Mouse (Mus musculus): ENCODE measurements around the gene Gm49510. TPM values are rescaled to one million over a fixed set of nuclear protein-coding genes. Genes with fewer than 3 reads are reported as not detected.

The Gm49510 gene
- polyA plus RNA-seq, 1 experiment from 2014 or later = 0.22 TPM

- 0 out of 2 replicates have a peak overlapping the region, but pooled peaks have one; percentile 6 for H3K4me3 ChIP-seq (ENCODE audit: low read depth, low read length)
- H3K9ac ChIP-seq (ENCODE audit: low read depth, low read length) = no peak overlapping the region
- 81% methylated on average over 12 of the region's 12 CpGs for WGBS (ENCODE audit: insufficient replicate concordance)
- H3K27ac ChIP-seq (ENCODE audit: low read length) = no peak overlapping the region
- peaks cover 40% of the 10 kb centered on the region for H3K4me1 ChIP-seq (ENCODE audit: control insufficient read depth, low read depth, low read length)
- ATAC-seq (ENCODE audit: low read depth) = no peak
- peak overlapping the region; percentile 4; the same call in 1 of the 2 replicates for H3K4me2 ChIP-seq (ENCODE audit: low read depth, low read length)
- no peaks in the 10 kb centered on the region; the same call in none of the 2 replicates for H3K36me3 ChIP-seq (ENCODE audit: control insufficient read depth, insufficient read depth)
- H3K27me3 ChIP-seq (ENCODE audit: control insufficient read depth, insufficient read depth, low read depth, low read length) = no peaks in the 10 kb centered on the region
- H3K9me3 ChIP-seq (replicated peaks; ENCODE audit: control insufficient read depth, low read length) = no peaks in the 10 kb centered on the region
Observed at GRCm38 (mm10) chr15:78916052-78916826, 16.8 kb downstream of the Gm49510 start.

DNA sequence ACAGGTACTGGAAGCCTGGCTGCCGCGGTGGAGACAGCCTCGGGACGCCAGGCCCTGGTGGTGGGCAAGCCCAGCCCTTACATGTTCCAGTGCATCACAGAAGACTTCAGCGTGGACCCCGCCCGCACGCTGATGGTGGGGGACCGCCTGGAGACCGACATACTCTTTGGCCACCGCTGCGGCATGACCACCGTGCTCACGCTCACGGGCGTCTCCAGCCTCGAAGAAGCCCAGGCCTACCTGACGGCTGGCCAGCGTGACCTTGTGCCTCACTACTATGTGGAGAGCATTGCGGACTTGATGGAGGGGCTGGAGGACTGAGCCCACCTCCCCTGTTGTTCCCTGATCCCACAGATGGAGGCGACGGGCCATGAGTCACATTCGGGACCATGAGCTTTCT is 18.7 kb downstream of the Gm49510 start:
- H3K9ac ChIP-seq (ENCODE audit: low read depth, low read length) = no peak overlapping the region
- H3K27me3 ChIP-seq (ENCODE audit: control insufficient read depth, insufficient read depth, low read depth, low read length) = no peaks in the 10 kb centered on the region
- H3K36me3 ChIP-seq (ENCODE audit: control insufficient read depth, insufficient read depth) = no peaks in the 10 kb centered on the region
- 90% methylated on average over 23 of the region's 23 CpGs for WGBS (ENCODE audit: insufficient replicate concordance)
- no peaks in the 10 kb centered on the region for H3K9me3 ChIP-seq (replicated peaks; ENCODE audit: control insufficient read depth, low read length)
- peaks cover 49% of the 10 kb centered on the region for H3K4me1 ChIP-seq (ENCODE audit: control insufficient read depth, low read depth, low read length)
- no peak overlapping the region for H3K4me2 ChIP-seq (ENCODE audit: low read depth, low read length)
- no peak for ATAC-seq (ENCODE audit: low read depth)
- H3K27ac ChIP-seq (ENCODE audit: low read length) = no peak overlapping the region
- no peak overlapping the region for H3K4me3 ChIP-seq (ENCODE audit: low read depth, low read length)

GRCm38 (mm10) chr15:78919914-78920313 is 20.4 kb downstream of the Gm49510 start:
- no peaks in the 10 kb centered on the region for H3K36me3 ChIP-seq (ENCODE audit: control insufficient read depth, insufficient read depth)
- H3K9me3 ChIP-seq (replicated peaks; ENCODE audit: control insufficient read depth, low read length) = no peaks in the 10 kb centered on the region
- ATAC-seq (ENCODE audit: low read depth) = no peak
- no peak overlapping the region for H3K9ac ChIP-seq (ENCODE audit: low read depth, low read length)
- H3K4me3 ChIP-seq (ENCODE audit: low read depth, low read length) = no peak overlapping the region
- 73% methylated on average over 12 of the region's 12 CpGs for WGBS (ENCODE audit: insufficient replicate concordance)
- H3K4me1 ChIP-seq (ENCODE audit: control insufficient read depth, low read depth, low read length) = peaks cover 49% of the 10 kb centered on the region
- H3K27me3 ChIP-seq (ENCODE audit: control insufficient read depth, insufficient read depth, low read depth, low read length) = no peaks in the 10 kb centered on the region
- H3K27ac ChIP-seq (ENCODE audit: low read length) = no peak overlapping the region
- H3K4me2 ChIP-seq (ENCODE audit: low read depth, low read length) = no peak overlapping the region

- Histone ChIP-seq H3K36me3 (ENCODE audit: control insufficient read depth, insufficient read depth) (no peaks in the 10 kb centered on the region), H3K9ac (ENCODE audit: low read depth, low read length) (peak overlapping the region; percentile 71)
- WGBS (ENCODE audit: insufficient replicate concordance) = 20% methylated on average over 7 of the region's 7 CpGs
Observed at GRCm38 (mm10) chr15:78922700-78923099, 23.2 kb downstream of the Gm49510 start.

GRCm38 (mm10) chr15:78923585-78923984 is 24.1 kb downstream of the Gm49510 start:
- H3K27me3 ChIP-seq (ENCODE audit: control insufficient read depth, insufficient read depth, low read depth, low read length) = no peaks in the 10 kb centered on the region
- no peaks in the 10 kb centered on the region for H3K36me3 ChIP-seq (ENCODE audit: control insufficient read depth, insufficient read depth)
- H3K27ac ChIP-seq (ENCODE audit: low read length) = peak overlapping the region; percentile 97
- H3K9ac ChIP-seq (ENCODE audit: low read depth, low read length) = peak overlapping the region; percentile 71
- peak overlapping the region; percentile 52 for H3K4me3 ChIP-seq (ENCODE audit: low read depth, low read length)
- WGBS (ENCODE audit: insufficient replicate concordance) = 14% methylated on average over 6 of the region's 6 CpGs
- peaks cover 71% of the 10 kb centered on the region for H3K4me1 ChIP-seq (ENCODE audit: control insufficient read depth, low read depth, low read length)
- peak; percentile 76 for ATAC-seq (ENCODE audit: low read depth)
- peak overlapping the region; percentile 58 for H3K4me2 ChIP-seq (ENCODE audit: low read depth, low read length)
- no peaks in the 10 kb centered on the region for H3K9me3 ChIP-seq (replicated peaks; ENCODE audit: control insufficient read depth, low read length)

More at GRCm38 (mm10) chr15:78922700-78923099, 23.2 kb downstream of the Gm49510 start:
- Histone ChIP-seq H3K4me3 (ENCODE audit: low read depth, low read length) (peak overlapping the region; percentile 52), H3K4me1 (ENCODE audit: control insufficient read depth, low read depth, low read length) (peaks cover 62% of the 10 kb centered on the region), H3K27me3 (ENCODE audit: control insufficient read depth, insufficient read depth, low read depth, low read length) (no peaks in the 10 kb centered on the region), H3K9me3 (replicated peaks; ENCODE audit: control insufficient read depth, low read length) (no peaks in the 10 kb centered on the region), H3K27ac (ENCODE audit: low read length) (peak overlapping the region; percentile 97), H3K4me2 (ENCODE audit: low read depth, low read length) (peak overlapping the region; percentile 58)
- ATAC-seq (ENCODE audit: low read depth) = peak; percentile 86

GRCm38 (mm10) chr15:78925129-78925528 is 25.7 kb downstream of the Gm49510 start:
- H3K27me3 ChIP-seq (ENCODE audit: control insufficient read depth, insufficient read depth, low read depth, low read length) = no peaks in the 10 kb centered on the region
- peaks cover 72% of the 10 kb centered on the region for H3K4me1 ChIP-seq (ENCODE audit: control insufficient read depth, low read depth, low read length)
- no peak overlapping the region; the same call in 1 of the 2 replicates for H3K9ac ChIP-seq (ENCODE audit: low read depth, low read length)
- no peak overlapping the region for H3K4me3 ChIP-seq (ENCODE audit: low read depth, low read length)
- no peak for ATAC-seq (ENCODE audit: low read depth)
- H3K36me3 ChIP-seq (ENCODE audit: control insufficient read depth, insufficient read depth) = no peaks in the 10 kb centered on the region; the same call in 1 of the 2 replicates
- H3K4me2 ChIP-seq (ENCODE audit: low read depth, low read length) = no peak overlapping the region
- H3K27ac ChIP-seq (ENCODE audit: low read length) = peak overlapping the region; percentile 77
- WGBS (ENCODE audit: insufficient replicate concordance) = 48% methylated on average over 8 of the region's 8 CpGs
- no peaks in the 10 kb centered on the region for H3K9me3 ChIP-seq (replicated peaks; ENCODE audit: control insufficient read depth, low read length)

GRCm38 (mm10) chr15:78926021-78926919 is 26.8 kb downstream of the Gm49510 start, which contains the start of gene Lgals1:
TSS of gene Lgals1 (plus strand) at chr15:78926725.
- Histone ChIP-seq H3K27me3 (ENCODE audit: control insufficient read depth, insufficient read depth, low read depth, low read length) (no peaks in the 10 kb centered on the region), H3K36me3 (ENCODE audit: control insufficient read depth, insufficient read depth) (no peaks in the 10 kb centered on the region; the same call in 1 of the 2 replicates), H3K27ac (ENCODE audit: low read length) (peak within 1 kb of the TSS; percentile 77), H3K4me3 (ENCODE audit: low read depth, low read length) (peak within 1 kb of the TSS; percentile 63), H3K4me1 (ENCODE audit: control insufficient read depth, low read depth, low read length) (peaks cover 73% of the 10 kb centered on the region), H3K9me3 (replicated peaks; ENCODE audit: control insufficient read depth, low read length) (no peaks in the 10 kb centered on the region), H3K4me2 (ENCODE audit: low read depth, low read length) (peak within 1 kb of the TSS; percentile 95), H3K9ac (ENCODE audit: low read depth, low read length) (peak within 1 kb of the TSS; percentile 66)
- peak; percentile 53 for ATAC-seq (ENCODE audit: low read depth)
- WGBS (ENCODE audit: insufficient replicate concordance) = 7% methylated on average over 20 of the region's 20 CpGs

GRCm38 (mm10) chr15:78927021-78927787 is 27.7 kb downstream of the Gm49510 start:
- Histone ChIP-seq H3K9me3 (replicated peaks; ENCODE audit: control insufficient read depth, low read length) (no peaks in the 10 kb centered on the region), H3K27me3 (ENCODE audit: control insufficient read depth, insufficient read depth, low read depth, low read length) (no peaks in the 10 kb centered on the region), H3K9ac (ENCODE audit: low read depth, low read length) (peak overlapping the region; percentile 66), H3K4me2 (ENCODE audit: low read depth, low read length) (peak overlapping the region; percentile 95), H3K4me1 (ENCODE audit: control insufficient read depth, low read depth, low read length) (peaks cover 69% of the 10 kb centered on the region), H3K4me3 (ENCODE audit: low read depth, low read length) (peak overlapping the region; percentile 63), H3K36me3 (ENCODE audit: control insufficient read depth, insufficient read depth) (no peaks in the 10 kb centered on the region; the same call in 1 of the 2 replicates), H3K27ac (ENCODE audit: low read length) (peak overlapping the region; percentile 75)
- 7% methylated on average over 15 of the region's 15 CpGs for WGBS (ENCODE audit: insufficient replicate concordance)
- no peak for ATAC-seq (ENCODE audit: low read depth)

All from liver, embryonic 16.5 days (tissue).